Mouse (Mus musculus) liver, embryonic 14.5 days (tissue): ENCODE data around the gene Primpol. TPM values are rescaled to one million over a fixed set of nuclear protein-coding genes. Genes with fewer than 3 reads are reported as not detected.
A peak's percentile ranks its signal among the peaks of the same experiment; 100 is the strongest.

Experiments used
- ATAC-seq: fragments of 200-750 bp; cut with Nextera tagmentation; 2 replicates; pipeline ENCODE4 v1.8.0; 2017; ENCODE audit warnings: moderate number of reproducible peaks, mild to moderate bottlenecking, moderate library complexity; ENCODE audit not compliant: insufficient read depth
- DNase-seq, 3 experiments: peaks; one replicate each; pipeline ENCODE4 v3.0.0-alpha.2; 2012 to 2013; ENCODE audit warnings: low read depth in 3 of 3, low spot score in 3 of 3
- H3K27ac ChIP-seq: fragments of 300-500 bp; sonication (generic); 2 replicates; pipeline ENCODE4 v1.5.1; 2014; ENCODE audit warnings: moderate library complexity, mild to moderate bottlenecking, control low read depth, inconsistent platforms
- H3K27me3 ChIP-seq: fragments of 300-500 bp; sonication (generic); 2 replicates; pipeline ENCODE4 v1.6.1; 2014; ENCODE audit warnings: mild to moderate bottlenecking, low read length, moderate library complexity; ENCODE audit not compliant: control insufficient read depth, insufficient read depth
- H3K36me3 ChIP-seq: fragments of 300-500 bp; sonication (generic); replicated peaks from 2 replicates; pipeline ENCODE4 v1.6.1; 2014; ENCODE audit warnings: low read depth; ENCODE audit not compliant: control insufficient read depth, insufficient read depth
- H3K4me1 ChIP-seq, 2 experiments: fragments of 200-500 bp in 1 of 2; fragments of 300-500 bp in 1 of 2; sonication (generic) in 1 of 2; replicated peaks; 2 replicates each; pipeline ENCODE4 v1.6.1; 2012 to 2014; ENCODE audit warnings: antibody characterized with exemption in 1 of 2, inconsistent platforms in 1 of 2, low read length in 1 of 2; ENCODE audit not compliant: control insufficient read depth in 2 of 2, insufficient read depth in 2 of 2
- H3K4me2 ChIP-seq: fragments of 300-500 bp; sonication (generic); 2 replicates; pipeline ENCODE4 v1.6.1; 2014; ENCODE audit warnings: low read depth, mild to moderate bottlenecking, control low read depth, moderate library complexity
- H3K4me3 ChIP-seq, 2 experiments: fragments of 200-500 bp in 1 of 2; fragments of 300-500 bp in 1 of 2; sonication (generic) in 1 of 2; 2 replicates each; pipeline ENCODE4 v1.5.1; 2012 to 2014; ENCODE audit warnings: low read depth in 2 of 2, low read length in 2 of 2, mild to moderate bottlenecking in 2 of 2, control low read depth in 1 of 2, inconsistent platforms in 1 of 2, moderate library complexity in 1 of 2; ENCODE audit not compliant: insufficient read depth in 1 of 2
- H3K9ac ChIP-seq: fragments of 300-500 bp; sonication (generic); replicated peaks from 2 replicates; pipeline ENCODE4 v1.6.1; 2014; ENCODE audit warnings: mild to moderate bottlenecking, control low read depth, moderate library complexity
- H3K9me3 ChIP-seq: fragments of 300-500 bp; sonication (generic); 2 replicates; pipeline ENCODE4 v1.6.1; 2016; ENCODE audit warnings: low read length, mixed read lengths; ENCODE audit not compliant: control insufficient read depth
- CTCF ChIP-seq: IDR thresholded peaks from 2 replicates; pipeline ENCODE4 v1.5.1; 2016; ENCODE audit warnings: antibody characterized with exemption, low read depth, control low read depth
- EP300 ChIP-seq: IDR thresholded peaks from 2 replicates; pipeline ENCODE4 v1.6.1; 2016; ENCODE audit warnings: antibody characterized with exemption, low read depth
- WGBS: fragments of 180-500 bp; shearing (Covaris S2); extraction: QIAGEN DNeasy Blood & Tissue Kit; methylation state at CpG from one replicate; pipeline ENCODE4 v1.1.7; 2014; ENCODE audit not compliant: insufficient replicate concordance; 5-methylcytosine and 5-hydroxymethylcytosine counted together
- polyA plus RNA-seq, 2 experiments: library from polyadenylated mRNA; depleted of rRNA in 1 of 2; stranded (reverse) in 1 of 2; unstranded in 1 of 2; fragments of >200 nt; fragmentation: Nextera tagmentation in 1 of 2; extraction: Ambion mirVana in 1 of 2; gene quantifications; 2 replicates each; pipeline versions ENCODE4 v1.2.1 to v1.2.3; 2012 to 2014

Gene Primpol
- polyA plus RNA-seq, 2 experiments = 4.0 to 9.0 TPM

DNA sequence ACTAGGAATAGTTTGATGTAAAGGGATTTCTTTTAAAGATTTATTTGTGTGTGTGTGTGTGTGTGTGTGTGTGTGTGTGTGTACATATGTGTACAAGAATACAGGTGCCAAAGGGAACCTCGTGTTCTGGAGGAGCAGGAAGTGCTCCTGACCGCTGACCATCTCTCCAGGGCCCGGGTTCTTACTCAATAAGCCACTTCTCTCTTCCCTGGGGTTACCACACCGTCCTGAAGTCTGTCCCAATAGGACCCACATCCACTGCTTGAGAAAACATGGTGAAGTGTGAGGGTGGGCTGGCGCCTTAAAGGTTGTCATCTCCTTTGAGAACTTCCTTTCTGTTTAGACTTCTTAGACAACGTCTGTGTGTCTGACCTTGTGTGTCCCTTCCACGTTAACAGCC, 83.1 kb downstream of the Primpol start:
- Histone ChIP-seq H3K9ac (no peak overlapping the region), H3K27me3 (no peaks in the 10 kb centered on the region), H3K4me3 (no peak overlapping the region), H3K36me3 (peaks cover 37% of the 10 kb centered on the region), H3K27ac (no peak overlapping the region), H3K9me3 (no peaks in the 10 kb centered on the region; the same call in 1 of the 2 replicates), H3K4me1 (peaks cover 1 to 3% of the 10 kb centered on the region in 2 experiments; a peak in 3 of 4 replicates), H3K4me2 (no peak overlapping the region)
- TF ChIP-seq CTCF = no peak
- TF ChIP-seq EP300 = no peak
- no peak for DNase-seq
- 66% methylated on average over 7 of the region's 7 CpGs for WGBS
- no peak for ATAC-seq

DNA sequence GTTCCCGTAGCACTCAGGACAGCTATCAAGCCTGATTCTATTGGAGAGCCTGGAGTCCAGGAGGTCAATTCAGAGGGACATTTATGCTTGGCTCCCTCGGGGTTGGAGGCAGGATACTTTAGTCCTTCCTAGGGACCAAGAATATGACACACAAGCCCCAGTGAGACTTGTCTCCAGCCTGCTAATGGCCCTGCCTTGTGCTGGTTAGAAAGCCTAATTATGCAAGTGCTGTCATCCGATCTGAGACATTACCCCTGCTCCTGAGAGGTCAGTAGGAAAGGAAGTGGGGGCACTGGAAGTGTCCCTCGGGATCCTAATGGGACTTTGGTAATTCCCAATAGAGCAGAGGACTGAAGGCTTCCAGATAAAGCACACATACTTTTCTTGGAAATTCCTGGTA, 86.5 kb downstream of the Primpol start:
- TF ChIP-seq CTCF (no peak), EP300 (no peak)
- H3K36me3 ChIP-seq = peaks cover 45% of the 10 kb centered on the region
- 55% methylated on average over 4 of the region's 4 CpGs for WGBS

DNA sequence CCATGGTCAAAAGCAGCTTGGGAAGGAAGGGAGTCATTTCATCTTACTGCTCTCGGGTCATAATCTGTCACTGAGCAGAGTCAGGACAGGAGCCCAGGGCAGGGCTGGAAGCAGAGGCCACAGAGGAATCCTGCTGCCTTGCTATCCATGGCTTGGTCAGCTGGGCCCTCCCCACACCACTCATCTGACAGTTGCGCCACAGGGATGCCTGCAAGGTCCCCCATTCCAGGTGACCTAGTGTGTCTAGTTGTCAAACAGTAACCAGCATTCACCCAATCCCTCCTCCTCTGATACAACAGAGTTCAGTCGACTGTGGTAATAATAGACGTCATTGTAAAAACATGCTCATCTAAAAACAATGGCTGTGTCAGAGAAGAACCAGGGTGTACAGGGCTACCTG, 87.5 kb downstream of the Primpol start:
- Histone ChIP-seq H3K4me1 (no peaks in the 10 kb centered on the region; a peak in 1 of 4 replicates), H3K27me3 (no peaks in the 10 kb centered on the region), H3K4me3 (no peak overlapping the region), H3K9me3 (no peaks in the 10 kb centered on the region), H3K9ac (no peak overlapping the region), H3K4me2 (no peak overlapping the region), H3K27ac (no peak overlapping the region), H3K36me3 (peaks cover 41% of the 10 kb centered on the region)
- peak in 1 of 3 experiments; percentile 24 for DNase-seq
- peak; percentile 55 for ATAC-seq
- 71% methylated on average over 4 of the region's 4 CpGs for WGBS
- no peak for TF ChIP-seq CTCF
- TF ChIP-seq EP300 = no peak

More for the DNA sequence above, 86.5 kb downstream of the Primpol start:
- Histone ChIP-seq H3K4me3 (no peak overlapping the region), H3K9me3 (no peaks in the 10 kb centered on the region), H3K4me1 (no peaks in the 10 kb centered on the region; a peak in 1 of 4 replicates), H3K9ac (no peak overlapping the region), H3K4me2 (no peak overlapping the region), H3K27ac (no peak overlapping the region), H3K27me3 (no peaks in the 10 kb centered on the region)
- DNase-seq = no peak
- no peak for ATAC-seq

DNA sequence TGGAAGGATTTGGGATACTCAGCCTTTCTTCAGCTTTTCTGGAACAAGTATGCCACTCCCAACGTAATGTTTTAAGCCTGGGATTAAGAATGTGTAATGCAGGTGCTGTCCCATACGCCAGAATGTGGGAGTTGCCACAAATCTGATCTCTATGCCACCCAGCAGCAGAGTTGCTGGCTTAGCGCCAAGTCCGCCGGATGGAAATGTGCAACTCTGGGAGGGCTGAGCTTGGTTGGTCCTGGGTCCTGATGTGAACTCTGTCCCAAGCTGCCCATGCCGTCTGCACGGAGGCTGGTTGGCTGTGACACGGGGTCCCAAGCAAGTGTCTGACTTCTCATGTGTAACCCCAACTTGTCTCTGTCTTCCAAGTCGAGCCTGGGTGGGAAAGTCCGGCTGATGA, 90.2 kb downstream of the Primpol start:
- no peaks in the 10 kb centered on the region for H3K9me3 ChIP-seq
- no peaks in the 10 kb centered on the region; a peak in 1 of 4 replicates for H3K4me1 ChIP-seq
- 84% methylated on average over 10 of the region's 10 CpGs for WGBS
- DNase-seq (no peak), ATAC-seq (no peak)
- no peak overlapping the region for H3K4me2 ChIP-seq
- no peaks in the 10 kb centered on the region for H3K27me3 ChIP-seq
- no peak for TF ChIP-seq EP300
- no peak for TF ChIP-seq CTCF
- H3K4me3 ChIP-seq = no peak overlapping the region
- H3K27ac ChIP-seq = no peak overlapping the region
- H3K36me3 ChIP-seq = peaks cover 25% of the 10 kb centered on the region
- no peak overlapping the region for H3K9ac ChIP-seq

DNA sequence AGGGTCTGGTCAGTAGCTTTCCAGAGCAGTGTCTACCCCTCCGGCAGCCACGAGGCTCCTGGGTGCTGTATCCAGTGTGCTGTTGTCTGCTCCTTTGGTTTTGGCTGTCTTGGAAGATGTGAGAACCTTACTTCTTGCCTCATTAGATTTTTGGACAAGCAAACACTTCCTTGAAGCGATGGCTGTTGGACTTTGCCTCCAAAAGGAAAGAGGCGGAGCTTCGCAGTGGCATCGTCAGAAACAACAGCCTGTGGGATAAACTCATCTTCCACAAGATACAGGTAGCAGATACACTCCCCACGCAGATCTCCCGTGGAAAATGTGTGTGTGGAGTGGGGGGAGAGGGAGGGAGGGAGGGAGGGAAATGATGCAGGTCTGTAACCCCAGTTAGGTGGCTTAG, 90.9 kb downstream of the Primpol start:
- Histone ChIP-seq H3K9ac (no peak overlapping the region), H3K4me2 (no peak overlapping the region), H3K4me1 (no peaks in the 10 kb centered on the region; a peak in 1 of 4 replicates), H3K36me3 (peaks cover 20% of the 10 kb centered on the region), H3K9me3 (no peaks in the 10 kb centered on the region), H3K27me3 (no peaks in the 10 kb centered on the region), H3K4me3 (no peak overlapping the region), H3K27ac (no peak overlapping the region)
- DNase-seq (no peak), ATAC-seq (no peak)
- TF ChIP-seq CTCF = no peak
- no peak for TF ChIP-seq EP300
- 85% methylated on average over 8 of the region's 8 CpGs for WGBS

Other genes starting within 250 kb of the Primpol start
- 27.5 and 39.4 TPM in 2 replicates for gene Acsl1, start 146.2 kb downstream of the Primpol start, polyA plus RNA-seq (2012; rRNA removed)
- gene Acsl1, start 146.2 kb downstream of the Primpol start, polyA plus RNA-seq (2014; fragmentation: Nextera tagmentation; extraction: Ambion mirVana) = 64.2 and 73.7 TPM in 2 replicates
- 4.6 and 8.9 TPM in 2 replicates for gene Cenpu, start 65.2 kb downstream of the Primpol start, polyA plus RNA-seq (2012; rRNA removed)
- gene Cenpu, start 65.2 kb downstream of the Primpol start, polyA plus RNA-seq (2014; fragmentation: Nextera tagmentation; extraction: Ambion mirVana) = 16.5 and 16.6 TPM in 2 replicates
- 21.0 and 33.2 TPM in 2 replicates for gene Casp3, start 79 bp upstream of the Primpol start, polyA plus RNA-seq (2012; rRNA removed)
- 50.4 and 60.3 TPM in 2 replicates for gene Casp3, start 79 bp upstream of the Primpol start, polyA plus RNA-seq (2014; fragmentation: Nextera tagmentation; extraction: Ambion mirVana)
- gene Irf2, start 122.5 kb upstream of the Primpol start, polyA plus RNA-seq (2012; rRNA removed) = 4.0 and 5.8 TPM in 2 replicates
- gene Irf2, start 122.5 kb upstream of the Primpol start, polyA plus RNA-seq (2014; fragmentation: Nextera tagmentation; extraction: Ambion mirVana) = 11.5 and 11.8 TPM in 2 replicates